Mouse (Mus musculus): ENCODE measurements around the gene Pced1b. TPM values are rescaled to one million over a fixed set of nuclear protein-coding genes. Genes with fewer than 3 reads are reported as not detected.

Gene Pced1b
- polyA plus RNA-seq, 1 experiment from 2014 or later: 3.6 TPM

- ATAC-seq (ENCODE audit: low read depth) (no peak), DNase-seq (ENCODE audit: low spot score) (no peak)
- H3K36me3 ChIP-seq (ENCODE audit: control insufficient read depth, insufficient read depth, low read length): no peaks in the 10 kb centered on the region
- H3K4me3 ChIP-seq (ENCODE audit: low read depth, low read length): no peak overlapping the region
- no peak overlapping the region for H3K27ac ChIP-seq (replicated peaks; ENCODE audit: low read depth, low read length)
- WGBS: 95% methylated on average over 10 of the region's 10 CpGs
- H3K4me2 ChIP-seq (ENCODE audit: low read depth, low read length): no peak overlapping the region
- H3K9me3 ChIP-seq (ENCODE audit: control insufficient read depth, low read length): no peaks in the 10 kb centered on the region
- peaks cover 20% of the 10 kb centered on the region for H3K27me3 ChIP-seq (replicated peaks; ENCODE audit: control insufficient read depth, insufficient read depth, low read length)
- 0 out of 2 replicates have a peak, but pooled peaks cover 5% of the 10 kb centered on the region for H3K4me1 ChIP-seq (ENCODE audit: control insufficient read depth, insufficient read depth, low read length)
- no peak overlapping the region for H3K9ac ChIP-seq (ENCODE audit: low read depth, low read length)
These were observed 2.4 kb downstream of the Pced1b start for GRCm38 (mm10) chr15:97249322-97249721.

GRCm38 (mm10) chr15:97252493-97253034 is 5.7 kb downstream of the Pced1b start:
- Histone ChIP-seq H3K4me2 (ENCODE audit: low read depth, low read length) (no peak overlapping the region), H3K27ac (replicated peaks; ENCODE audit: low read depth, low read length) (no peak overlapping the region), H3K9ac (ENCODE audit: low read depth, low read length) (no peak overlapping the region), H3K4me3 (ENCODE audit: low read depth, low read length) (no peak overlapping the region), H3K9me3 (ENCODE audit: control insufficient read depth, low read length) (no peaks in the 10 kb centered on the region), H3K4me1 (ENCODE audit: control insufficient read depth, insufficient read depth, low read length) (peaks cover 7% of the 10 kb centered on the region; the same call in 1 of the 2 replicates), H3K36me3 (ENCODE audit: control insufficient read depth, insufficient read depth, low read length) (no peaks in the 10 kb centered on the region), H3K27me3 (replicated peaks; ENCODE audit: control insufficient read depth, insufficient read depth, low read length) (no peaks in the 10 kb centered on the region)
- no peak for ATAC-seq (ENCODE audit: low read depth)
- 82% methylated on average over 8 of the region's 8 CpGs for WGBS
- DNase-seq (ENCODE audit: low spot score): no peak

GRCm38 (mm10) chr15:97254375-97254774 is 7.5 kb downstream of the Pced1b start:
- no peaks in the 10 kb centered on the region for H3K9me3 ChIP-seq (ENCODE audit: control insufficient read depth, low read length)
- DNase-seq (ENCODE audit: low spot score): no peak
- peaks cover 6% of the 10 kb centered on the region; the same call in 1 of the 2 replicates for H3K4me1 ChIP-seq (ENCODE audit: control insufficient read depth, insufficient read depth, low read length)
- H3K4me2 ChIP-seq (ENCODE audit: low read depth, low read length): no peak overlapping the region
- H3K4me3 ChIP-seq (ENCODE audit: low read depth, low read length): no peak overlapping the region
- H3K27me3 ChIP-seq (replicated peaks; ENCODE audit: control insufficient read depth, insufficient read depth, low read length): no peaks in the 10 kb centered on the region
- H3K36me3 ChIP-seq (ENCODE audit: control insufficient read depth, insufficient read depth, low read length): no peaks in the 10 kb centered on the region
- no peak overlapping the region for H3K27ac ChIP-seq (replicated peaks; ENCODE audit: low read depth, low read length)
- 90% methylated on average over 4 of the region's 4 CpGs for WGBS
- ATAC-seq (ENCODE audit: low read depth): no peak
- H3K9ac ChIP-seq (ENCODE audit: low read depth, low read length): no peak overlapping the region

GRCm38 (mm10) chr15:97255800-97256199 is 8.9 kb downstream of the Pced1b start:
- Histone ChIP-seq H3K4me3 (ENCODE audit: low read depth, low read length) (no peak overlapping the region), H3K4me2 (ENCODE audit: low read depth, low read length) (no peak overlapping the region), H3K9ac (ENCODE audit: low read depth, low read length) (no peak overlapping the region), H3K4me1 (ENCODE audit: control insufficient read depth, insufficient read depth, low read length) (peaks cover 6% of the 10 kb centered on the region; the same call in 1 of the 2 replicates), H3K27ac (replicated peaks; ENCODE audit: low read depth, low read length) (no peak overlapping the region), H3K36me3 (ENCODE audit: control insufficient read depth, insufficient read depth, low read length) (no peaks in the 10 kb centered on the region), H3K27me3 (replicated peaks; ENCODE audit: control insufficient read depth, insufficient read depth, low read length) (no peaks in the 10 kb centered on the region), H3K9me3 (ENCODE audit: control insufficient read depth, low read length) (no peaks in the 10 kb centered on the region)
- no peak for DNase-seq (ENCODE audit: low spot score)
- no peak for ATAC-seq (ENCODE audit: low read depth)
- 90% methylated on average over 3 of the region's 3 CpGs for WGBS

GRCm38 (mm10) chr15:97256411-97256810 is 9.5 kb downstream of the Pced1b start:
- 87% methylated on average over 11 of the region's 11 CpGs for WGBS
- DNase-seq (ENCODE audit: low spot score) (no peak), ATAC-seq (ENCODE audit: low read depth) (no peak)
- no peak overlapping the region for H3K27ac ChIP-seq (replicated peaks; ENCODE audit: low read depth, low read length)
- no peaks in the 10 kb centered on the region for H3K9me3 ChIP-seq (ENCODE audit: control insufficient read depth, low read length)
- H3K4me1 ChIP-seq (ENCODE audit: control insufficient read depth, insufficient read depth, low read length): peaks cover 6% of the 10 kb centered on the region; the same call in 1 of the 2 replicates
- no peak overlapping the region for H3K9ac ChIP-seq (ENCODE audit: low read depth, low read length)
- H3K4me2 ChIP-seq (ENCODE audit: low read depth, low read length): no peak overlapping the region
- H3K27me3 ChIP-seq (replicated peaks; ENCODE audit: control insufficient read depth, insufficient read depth, low read length): no peaks in the 10 kb centered on the region
- H3K36me3 ChIP-seq (ENCODE audit: control insufficient read depth, insufficient read depth, low read length): no peaks in the 10 kb centered on the region
- H3K4me3 ChIP-seq (ENCODE audit: low read depth, low read length): no peak overlapping the region

GRCm38 (mm10) chr15:97257206-97257775 is 10.4 kb downstream of the Pced1b start:
- Histone ChIP-seq H3K4me1 (ENCODE audit: control insufficient read depth, insufficient read depth, low read length) (peaks cover 6% of the 10 kb centered on the region; the same call in 1 of the 2 replicates), H3K4me3 (ENCODE audit: low read depth, low read length) (no peak overlapping the region), H3K9me3 (ENCODE audit: control insufficient read depth, low read length) (no peaks in the 10 kb centered on the region), H3K36me3 (ENCODE audit: control insufficient read depth, insufficient read depth, low read length) (no peaks in the 10 kb centered on the region), H3K9ac (ENCODE audit: low read depth, low read length) (no peak overlapping the region), H3K27me3 (replicated peaks; ENCODE audit: control insufficient read depth, insufficient read depth, low read length) (no peaks in the 10 kb centered on the region), H3K27ac (replicated peaks; ENCODE audit: low read depth, low read length) (no peak overlapping the region), H3K4me2 (ENCODE audit: low read depth, low read length) (no peak overlapping the region)
- 53% methylated on average over 8 of the region's 8 CpGs for WGBS
- ATAC-seq (ENCODE audit: low read depth) (no peak), DNase-seq (ENCODE audit: low spot score) (peak; percentile 68)

GRCm38 (mm10) chr15:97258483-97259230 is 11.8 kb downstream of the Pced1b start:
- H3K36me3 ChIP-seq (ENCODE audit: control insufficient read depth, insufficient read depth, low read length): no peaks in the 10 kb centered on the region
- no peak overlapping the region for H3K27ac ChIP-seq (replicated peaks; ENCODE audit: low read depth, low read length)
- no peak overlapping the region for H3K4me3 ChIP-seq (ENCODE audit: low read depth, low read length)
- no peak overlapping the region for H3K9ac ChIP-seq (ENCODE audit: low read depth, low read length)
- no peaks in the 10 kb centered on the region for H3K9me3 ChIP-seq (ENCODE audit: control insufficient read depth, low read length)
- ATAC-seq (ENCODE audit: low read depth): no peak
- no peak overlapping the region for H3K4me2 ChIP-seq (ENCODE audit: low read depth, low read length)
- peaks cover 6% of the 10 kb centered on the region; the same call in 1 of the 2 replicates for H3K4me1 ChIP-seq (ENCODE audit: control insufficient read depth, insufficient read depth, low read length)
- no peak for DNase-seq (ENCODE audit: low spot score)
- WGBS: 81% methylated on average over 17 of the region's 17 CpGs
- H3K27me3 ChIP-seq (replicated peaks; ENCODE audit: control insufficient read depth, insufficient read depth, low read length): no peaks in the 10 kb centered on the region

- Histone ChIP-seq H3K9me3 (ENCODE audit: control insufficient read depth, low read length) (no peaks in the 10 kb centered on the region), H3K27ac (replicated peaks; ENCODE audit: low read depth, low read length) (no peak overlapping the region), H3K4me1 (ENCODE audit: control insufficient read depth, insufficient read depth, low read length) (peaks cover 6% of the 10 kb centered on the region; the same call in 1 of the 2 replicates), H3K9ac (ENCODE audit: low read depth, low read length) (no peak overlapping the region), H3K36me3 (ENCODE audit: control insufficient read depth, insufficient read depth, low read length) (no peaks in the 10 kb centered on the region), H3K27me3 (replicated peaks; ENCODE audit: control insufficient read depth, insufficient read depth, low read length) (no peaks in the 10 kb centered on the region), H3K4me2 (ENCODE audit: low read depth, low read length) (no peak overlapping the region), H3K4me3 (ENCODE audit: low read depth, low read length) (no peak overlapping the region)
- no peak for ATAC-seq (ENCODE audit: low read depth)
- WGBS: 85% methylated on average over 8 of the region's 8 CpGs
- DNase-seq (ENCODE audit: low spot score): no peak
These were observed 12.4 kb downstream of the Pced1b start for GRCm38 (mm10) chr15:97259300-97259699.

Measured in embryonic facial prominence, embryonic 14.5 days (tissue).